Mouse (Mus musculus): ENCODE results near the gene Lrmda. TPM values are rescaled to one million over a fixed set of nuclear protein-coding genes. Genes with fewer than 3 reads are reported as not detected.

The Lrmda gene
- total and polyA plus RNA-seq, 3 experiments = 0.43 to 1.1 (median 1.0) TPM

DNA sequence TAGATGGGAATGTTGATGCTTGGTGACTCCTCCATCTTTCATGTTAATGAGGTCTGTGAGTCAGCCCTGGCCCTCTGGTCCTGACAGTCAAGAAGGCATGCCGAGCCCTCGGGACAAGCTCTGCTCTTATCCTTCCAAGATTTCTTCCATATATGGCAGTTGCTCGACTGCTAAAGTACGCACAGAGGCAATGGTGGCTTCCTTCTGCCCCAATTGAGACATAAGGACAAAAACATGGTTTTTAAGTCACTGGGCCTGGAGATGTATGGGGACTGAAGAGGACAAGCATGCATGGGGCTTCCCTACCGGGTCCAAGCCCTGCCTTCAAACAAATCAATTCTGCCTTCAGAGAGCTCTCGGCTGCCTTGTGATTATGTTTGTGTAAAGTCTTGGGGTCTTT is 793.3 kb downstream of the Lrmda start:
- 68% methylated on average over 6 of the region's 6 CpGs for WGBS
- Histone ChIP-seq H3K4me1 (ENCODE audit: control insufficient read depth, insufficient read depth, low read length) (peaks cover 25% of the 10 kb centered on the region), H3K4me3 (no peak overlapping the region), H3K27ac (peak overlapping the region; percentile 36; the same call in 1 of the 2 replicates), H3K9ac (ENCODE audit: low read depth, low read length) (no peak overlapping the region), H3K36me3 (ENCODE audit: control insufficient read depth, insufficient read depth, low read length) (peaks cover 2% of the 10 kb centered on the region; the same call in 1 of the 2 replicates), H3K79me2 (replicated peaks; ENCODE audit: control insufficient read depth, insufficient read depth, low read length) (no peaks in the 10 kb centered on the region), H3K27me3 (ENCODE audit: control insufficient read depth, insufficient read depth, low read length) (no peaks in the 10 kb centered on the region)
- intact Hi-C loops (cut with DNase I) = loop anchor here (10.0 kb wide), 3 partner anchors 58 to 238 kb away; no protein-coding TSS in a partner anchor
- DNase-seq = no peak
- TF ChIP-seq CTCF (IDR thresholded peaks at IDR 0.05) = no peak
- TF ChIP-seq POLR2A (IDR thresholded peaks at IDR 0.05; ENCODE audit: insufficient read depth, low read depth, low read length) = no peak
- TF ChIP-seq EP300 (IDR thresholded peaks at IDR 0.05; ENCODE audit: insufficient read depth, low read depth, low read length) = no peak

DNA sequence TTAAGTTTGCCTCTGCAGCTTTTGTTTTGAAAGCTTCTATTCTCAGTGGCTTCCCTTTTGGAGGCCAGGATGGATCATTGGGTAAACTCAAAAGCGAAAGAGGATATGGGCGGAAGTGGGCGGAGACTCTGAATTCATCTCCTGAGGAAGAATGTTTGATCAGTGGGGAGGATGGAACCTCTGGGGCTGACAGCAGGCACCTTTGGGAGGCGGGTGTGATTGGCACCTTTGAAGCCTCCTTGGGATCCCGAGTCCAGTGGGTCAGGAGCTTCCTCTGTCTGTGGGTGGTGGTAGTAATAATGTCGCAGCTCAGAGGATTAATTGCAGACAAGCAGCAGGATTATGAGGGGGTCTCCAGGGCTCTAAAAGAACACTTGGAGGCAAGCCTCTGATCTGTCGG is 793.9 kb downstream of the Lrmda start:
- H3K4me1 ChIP-seq (ENCODE audit: control insufficient read depth, insufficient read depth, low read length) = peaks cover 22% of the 10 kb centered on the region
- no peaks in the 10 kb centered on the region for H3K27me3 ChIP-seq (ENCODE audit: control insufficient read depth, insufficient read depth, low read length)
- peaks cover 2% of the 10 kb centered on the region; the same call in 1 of the 2 replicates for H3K36me3 ChIP-seq (ENCODE audit: control insufficient read depth, insufficient read depth, low read length)
- no peak overlapping the region for H3K9ac ChIP-seq (ENCODE audit: low read depth, low read length)
- no peak for TF ChIP-seq EP300 (IDR thresholded peaks at IDR 0.05; ENCODE audit: insufficient read depth, low read depth, low read length)
- no peak for TF ChIP-seq POLR2A (IDR thresholded peaks at IDR 0.05; ENCODE audit: insufficient read depth, low read depth, low read length)
- no peak for TF ChIP-seq CTCF (IDR thresholded peaks at IDR 0.05)
- intact Hi-C loops (cut with DNase I) = loop anchor here (10.0 kb wide), 3 partner anchors 59 to 239 kb away; no protein-coding TSS in a partner anchor
- H3K27ac ChIP-seq = peak overlapping the region; percentile 31
- peak; percentile 42 to 45 for DNase-seq
- H3K4me3 ChIP-seq = no peak overlapping the region
- 45% methylated on average over 7 of the region's 7 CpGs for WGBS
- no peaks in the 10 kb centered on the region for H3K79me2 ChIP-seq (replicated peaks; ENCODE audit: control insufficient read depth, insufficient read depth, low read length)

GRCm38 (mm10) chr14:22814811-22815345 is 795.4 kb downstream of the Lrmda start:
- no peak for TF ChIP-seq POLR2A (IDR thresholded peaks at IDR 0.05; ENCODE audit: insufficient read depth, low read depth, low read length)
- TF ChIP-seq EP300 (IDR thresholded peaks at IDR 0.05; ENCODE audit: insufficient read depth, low read depth, low read length) = no peak
- no peak for TF ChIP-seq CTCF (IDR thresholded peaks at IDR 0.05)
- no peaks in the 10 kb centered on the region for H3K79me2 ChIP-seq (replicated peaks; ENCODE audit: control insufficient read depth, insufficient read depth, low read length)
- peak in 1 of 2 experiments; percentile 53 for DNase-seq
- H3K27ac ChIP-seq = peak overlapping the region; percentile 21
- H3K27me3 ChIP-seq (ENCODE audit: control insufficient read depth, insufficient read depth, low read length) = no peaks in the 10 kb centered on the region
- peaks cover 2% of the 10 kb centered on the region; the same call in 1 of the 2 replicates for H3K36me3 ChIP-seq (ENCODE audit: control insufficient read depth, insufficient read depth, low read length)
- peaks cover 17% of the 10 kb centered on the region for H3K4me1 ChIP-seq (ENCODE audit: control insufficient read depth, insufficient read depth, low read length)
- 45% methylated on average over 9 of the region's 9 CpGs for WGBS
- H3K9ac ChIP-seq (ENCODE audit: low read depth, low read length) = no peak overlapping the region
- intact Hi-C loops (cut with DNase I) = loop anchor here (10.0 kb wide), 3 partner anchors 60 to 240 kb away; no protein-coding TSS in a partner anchor
- no peak overlapping the region for H3K4me3 ChIP-seq

GRCm38 (mm10) chr14:22817346-22818201 is 798.1 kb downstream of the Lrmda start:
- WGBS = 56% methylated on average over 6 of the region's 6 CpGs
- Histone ChIP-seq H3K36me3 (ENCODE audit: control insufficient read depth, insufficient read depth, low read length) (peaks cover 2% of the 10 kb centered on the region; the same call in 1 of the 2 replicates), H3K27ac (peak overlapping the region; percentile 37; the same call in 1 of the 2 replicates), H3K4me1 (ENCODE audit: control insufficient read depth, insufficient read depth, low read length) (peaks cover 15% of the 10 kb centered on the region), H3K79me2 (replicated peaks; ENCODE audit: control insufficient read depth, insufficient read depth, low read length) (no peaks in the 10 kb centered on the region), H3K9ac (ENCODE audit: low read depth, low read length) (no peak overlapping the region), H3K27me3 (ENCODE audit: control insufficient read depth, insufficient read depth, low read length) (no peaks in the 10 kb centered on the region), H3K4me3 (no peak overlapping the region)
- DNase-seq = peak; percentile 30 to 52
- intact Hi-C loops (cut with DNase I) = loop anchor here (10.0 kb wide), 3 partner anchors 63 to 243 kb away; no protein-coding TSS in a partner anchor
- peak; percentile 75 for TF ChIP-seq CTCF (IDR thresholded peaks at IDR 0.05)
- no peak for TF ChIP-seq POLR2A (IDR thresholded peaks at IDR 0.05; ENCODE audit: insufficient read depth, low read depth, low read length)

DNA sequence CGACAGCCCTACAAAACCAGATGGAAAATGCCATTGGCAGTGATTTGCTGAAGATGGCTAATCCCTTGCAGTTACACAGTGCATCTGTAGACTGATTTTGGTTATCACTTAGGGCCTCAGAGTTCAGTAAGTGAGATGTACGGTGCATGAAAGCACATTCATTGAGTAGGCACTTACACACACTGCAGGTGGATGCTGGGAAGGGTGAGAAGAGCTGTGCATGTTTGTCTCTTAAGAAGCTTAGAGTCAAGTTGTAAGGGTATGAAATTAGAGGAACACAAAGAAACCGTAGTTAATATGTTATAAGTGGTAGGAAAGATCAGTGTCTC is 798.7 kb downstream of the Lrmda start:
- H3K36me3 ChIP-seq (ENCODE audit: control insufficient read depth, insufficient read depth, low read length) = peaks cover 2% of the 10 kb centered on the region; the same call in 1 of the 2 replicates
- intact Hi-C loops (cut with DNase I) = loop anchor here (10.0 kb wide), 3 partner anchors 63 to 243 kb away; no protein-coding TSS in a partner anchor
- H3K9ac ChIP-seq (ENCODE audit: low read depth, low read length) = no peak overlapping the region
- 62% methylated on average over 3 of the region's 3 CpGs for WGBS
- no peaks in the 10 kb centered on the region for H3K27me3 ChIP-seq (ENCODE audit: control insufficient read depth, insufficient read depth, low read length)
- H3K27ac ChIP-seq = no peak overlapping the region
- DNase-seq = no peak
- peaks cover 12% of the 10 kb centered on the region for H3K4me1 ChIP-seq (ENCODE audit: control insufficient read depth, insufficient read depth, low read length)
- H3K79me2 ChIP-seq (replicated peaks; ENCODE audit: control insufficient read depth, insufficient read depth, low read length) = no peaks in the 10 kb centered on the region
- TF ChIP-seq CTCF (IDR thresholded peaks at IDR 0.05) (no peak), POLR2A (IDR thresholded peaks at IDR 0.05; ENCODE audit: insufficient read depth, low read depth, low read length) (no peak), EP300 (IDR thresholded peaks at IDR 0.05; ENCODE audit: insufficient read depth, low read depth, low read length) (no peak)
- H3K4me3 ChIP-seq = no peak overlapping the region

All from heart, adult 2 months (tissue).